ENCODE assay signal across 7 mouse cellular contexts in the genomic region with DNA sequence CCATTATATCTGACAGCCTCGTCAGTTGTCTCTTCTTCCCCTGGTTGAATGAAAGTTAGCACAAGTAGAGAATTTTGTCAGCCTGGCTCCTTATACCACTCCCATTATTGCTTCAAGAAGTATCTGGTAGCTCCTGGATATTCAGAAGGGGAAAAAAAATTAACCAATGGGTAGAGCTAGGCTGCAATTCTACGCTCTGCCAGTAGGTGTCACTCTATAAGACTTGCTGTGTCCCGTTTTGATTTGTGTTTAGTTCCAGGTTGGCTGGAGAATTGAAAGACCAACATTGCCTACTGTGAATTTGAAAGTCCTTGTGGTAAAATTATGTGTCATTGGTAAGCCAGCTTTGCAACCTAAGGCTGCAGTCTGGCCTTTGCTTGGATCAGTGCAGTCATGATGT.
DNase-seq lines count a peak whose midpoint lies in the region; ATAC-seq and TF ChIP-seq lines count a peak whose summit lies in the region.

No protein-coding gene starts in this region.

- H3K36me3 ChIP-seq in kidney, adult 2 months (ENCODE audit: control insufficient read depth, insufficient read depth, low read length): no peaks in the 10 kb centered on the region
- no peaks in the 10 kb centered on the region for H3K36me3 ChIP-seq in kidney, embryonic 15.5 days
- H3K36me3 ChIP-seq in G1E (replicated peaks): no peaks in the 10 kb centered on the region
- no peaks in the 10 kb centered on the region for H3K36me3 ChIP-seq in forebrain, embryonic 16.5 days (ENCODE audit: control insufficient read depth, insufficient read depth)

- peak; percentile 17; the same call in 1 of the 2 replicates for TF ChIP-seq CTCF in kidney, adult 2 months (conservative IDR thresholded peaks at IDR 0.05; ENCODE audit: insufficient read depth, insufficient read length, low read depth, low read length)
- TF ChIP-seq CTCF in G1E (IDR thresholded peaks at IDR 0.05; ENCODE audit: low read depth, low read length): peak; percentile 83

- H3K9ac ChIP-seq in kidney, embryonic 15.5 days: no peak overlapping the region
- no peak overlapping the region for H3K9ac ChIP-seq in forebrain, embryonic 16.5 days (replicated peaks; ENCODE audit: low read depth, low read length)

- ATAC-seq in kidney, embryonic 15.5 days (replicated peaks; ENCODE audit: low FRiP score): no peak
- no peak for ATAC-seq in G1E (ENCODE audit: extremely low read depth, insufficient number of reproducible peaks, low FRiP score, poor library complexity, severe bottlenecking)
- ATAC-seq in megakaryocyte-erythroid progenitor cell, adult 5-6 weeks (replicated peaks; ENCODE audit: low FRiP score, low TSS enrichment, poor library complexity, severe bottlenecking): no peak
- ATAC-seq in forebrain, embryonic 16.5 days: no peak

- H3K27me3 ChIP-seq in kidney, adult 2 months (replicated peaks; ENCODE audit: control insufficient read depth, insufficient read depth, low read length): no peaks in the 10 kb centered on the region
- H3K27me3 ChIP-seq in kidney, embryonic 15.5 days: no peaks in the 10 kb centered on the region
- peaks cover 3% of the 10 kb centered on the region; the same call in 1 of the 2 replicates for H3K27me3 ChIP-seq in G1E (ENCODE audit: insufficient read depth, low read length)
- H3K27me3 ChIP-seq in forebrain, embryonic 16.5 days (replicated peaks; ENCODE audit: control insufficient read depth, insufficient read depth, low read length): no peaks in the 10 kb centered on the region

- no peak overlapping the region for H3K27ac ChIP-seq in kidney, adult 2 months (ENCODE audit: insufficient read depth, low read depth, low read length)
- no peak overlapping the region for H3K27ac ChIP-seq in kidney, embryonic 15.5 days
- no peak overlapping the region for H3K27ac ChIP-seq in forebrain, embryonic 16.5 days (ENCODE audit: low read length)

- no peaks in the 10 kb centered on the region for H3K9me3 ChIP-seq in kidney, embryonic 15.5 days (replicated peaks)
- H3K9me3 ChIP-seq in G1E (replicated peaks): no peaks in the 10 kb centered on the region
- no peaks in the 10 kb centered on the region for H3K9me3 ChIP-seq in forebrain, embryonic 16.5 days (ENCODE audit: control insufficient read depth, low read length)

- peak; percentile 35 for DNase-seq in kidney, adult 2 months
- DNase-seq in G1E (ENCODE audit: low spot score): peak; percentile 6
- DNase-seq in c-Kit-positive CD71-positive TER-119-negative erythroid progenitor cells, embryonic 14.5 days (ENCODE audit: low read depth): peak; percentile 5
- DNase-seq in lung, postnatal 14 days: peak; percentile 59

- no peak overlapping the region for H3K4me2 ChIP-seq in kidney, embryonic 15.5 days
- no peak overlapping the region for H3K4me2 ChIP-seq in forebrain, embryonic 16.5 days (ENCODE audit: low read length)

- no peaks in the 10 kb centered on the region for H3K4me1 ChIP-seq in kidney, adult 2 months (ENCODE audit: control insufficient read depth, insufficient read depth, low read length)
- H3K4me1 ChIP-seq in kidney, embryonic 15.5 days: no peaks in the 10 kb centered on the region
- no peaks in the 10 kb centered on the region for H3K4me1 ChIP-seq in G1E (ENCODE audit: insufficient read depth, low read depth, low read length)
- no peaks in the 10 kb centered on the region for H3K4me1 ChIP-seq in forebrain, embryonic 16.5 days (replicated peaks; ENCODE audit: control insufficient read depth, insufficient read depth, low read length)

- no peak for TF ChIP-seq POLR2A in kidney, adult 2 months (IDR thresholded peaks at IDR 0.05; ENCODE audit: low read depth, low read length)

- H3K4me3 ChIP-seq in kidney, adult 2 months (ENCODE audit: insufficient read depth, low read depth, low read length): no peak overlapping the region
- H3K4me3 ChIP-seq in kidney, embryonic 15.5 days (replicated peaks): no peak overlapping the region
- H3K4me3 ChIP-seq in G1E (ENCODE audit: low read depth, low read length): no peak overlapping the region
- no peak overlapping the region for H3K4me3 ChIP-seq in forebrain, embryonic 16.5 days (replicated peaks; ENCODE audit: low read length)

- 54% methylated on average over 3 of the region's 3 CpGs for WGBS in kidney, adult 2 months
- WGBS in kidney, embryonic 15.5 days: 50% methylated on average over 3 of the region's 3 CpGs
- 48% methylated on average over 3 of the region's 3 CpGs for WGBS in forebrain, embryonic 16.5 days

Comparison
In these comparisons a context has a peak if more than half of its experiments do, and no peak if none do; other contexts are left out.
1. DNase-seq: peak in every context shown above with its lines; median percentile 59 in lung, postnatal 14 days; 35 in kidney, adult 2 months; 6 in G1E; 5 in c-Kit-positive CD71-positive TER-119-negative erythroid progenitor cells, embryonic 14.5 days.